Mouse (Mus musculus) cortical plate, adult 2 months (tissue): ENCODE measurements at regions not wholly inside any gene's neighbourhood (a gene's known extent, or its start where the extent isn't known, plus 50 kb on each side); places are given as distances from the start of the nearest gene placed in this dataset.

Source experiments
- CTCF ChIP-seq: fragments of 200-500 bp; IDR thresholded peaks from 2 replicates; pipeline ENCODE4 v1.5.1; 2011; ENCODE audit warnings: mild to moderate bottlenecking, control low read depth, low read length; ENCODE audit not compliant: insufficient read depth; ENCODE audit errors: extremely low read depth
- POLR2A ChIP-seq: fragments of 200-500 bp; IDR thresholded peaks from 2 replicates; pipeline ENCODE4 v1.6.1; 2011; ENCODE audit warnings: mild to moderate bottlenecking, low read length, control low read depth; ENCODE audit not compliant: insufficient read depth; ENCODE audit errors: extremely low read depth

GRCm38 (mm10) chr19:15158653-15159052 is 560.8 kb upstream of the Tle4 start:
- TF ChIP-seq CTCF (no peak), POLR2A (no peak)
